Mouse (Mus musculus) cerebellum, adult 9-10 months (tissue): ENCODE results near the gene 1700016H13Rik.

Experiments used
- DNase-seq: peaks from one replicate; pipeline ENCODE4 v3.0.0; 2022

The 1700016H13Rik gene

DNA sequence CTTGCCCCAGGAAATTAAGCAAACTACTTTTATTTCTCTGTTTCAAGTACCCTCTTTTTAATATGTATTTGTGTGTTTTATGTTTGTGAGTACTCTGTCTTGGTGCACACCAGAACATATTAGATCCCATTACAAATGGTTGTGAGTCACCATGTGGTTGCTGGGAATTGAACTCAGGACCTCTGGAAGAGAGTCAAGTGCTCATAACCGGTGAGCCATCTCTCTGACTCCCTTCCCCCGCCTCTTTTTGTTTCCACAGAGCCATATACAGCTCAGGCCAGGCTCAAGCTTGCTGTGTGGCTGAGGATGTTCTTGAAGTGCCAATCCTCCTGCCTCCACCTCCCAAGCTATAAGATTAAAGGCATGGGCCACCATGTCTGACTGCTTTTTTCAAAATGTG lies 10.1 kb upstream of the 1700016H13Rik start:
- no peak for DNase-seq

DNA sequence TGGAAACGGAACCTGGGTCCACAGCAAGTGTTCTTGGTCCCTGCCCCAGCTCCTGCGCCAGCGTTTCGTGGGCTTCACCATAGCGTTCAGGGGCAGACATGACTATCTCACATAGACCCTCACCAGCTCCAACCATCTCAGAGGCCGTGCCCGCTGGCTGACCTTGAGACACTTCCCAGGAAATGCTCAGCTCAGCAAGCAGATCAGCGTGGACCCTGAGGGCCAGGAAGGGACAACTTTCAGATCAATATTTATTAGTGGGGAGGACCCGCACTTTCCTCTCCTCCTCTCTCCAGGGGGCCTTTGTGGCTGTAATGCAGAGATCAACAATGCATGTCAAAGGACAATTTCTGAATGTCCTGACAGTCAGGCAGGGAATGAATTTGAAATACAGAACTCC lies 9.1 kb upstream of the 1700016H13Rik start:
- no peak for DNase-seq

DNA sequence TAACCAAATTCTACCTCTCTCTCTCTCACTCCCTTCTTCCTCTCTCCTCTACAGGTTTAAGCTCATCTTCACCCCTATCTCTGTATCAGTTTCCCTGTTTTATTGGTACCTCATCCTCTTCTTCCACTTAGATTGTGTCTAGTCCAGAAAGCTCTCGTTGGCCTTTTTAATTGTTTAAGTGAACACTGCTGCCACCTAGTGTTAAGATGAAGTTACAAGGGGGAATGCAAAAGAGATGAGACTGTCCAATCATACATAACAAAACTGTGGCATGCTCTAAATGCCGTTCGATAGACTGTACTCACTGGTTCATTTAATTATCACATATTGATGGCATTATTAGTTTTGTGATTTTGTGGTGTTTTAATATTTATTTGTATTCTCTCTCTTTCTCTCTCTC lies 3.8 kb upstream of the 1700016H13Rik start:
- peak; percentile 56 for DNase-seq

DNA sequence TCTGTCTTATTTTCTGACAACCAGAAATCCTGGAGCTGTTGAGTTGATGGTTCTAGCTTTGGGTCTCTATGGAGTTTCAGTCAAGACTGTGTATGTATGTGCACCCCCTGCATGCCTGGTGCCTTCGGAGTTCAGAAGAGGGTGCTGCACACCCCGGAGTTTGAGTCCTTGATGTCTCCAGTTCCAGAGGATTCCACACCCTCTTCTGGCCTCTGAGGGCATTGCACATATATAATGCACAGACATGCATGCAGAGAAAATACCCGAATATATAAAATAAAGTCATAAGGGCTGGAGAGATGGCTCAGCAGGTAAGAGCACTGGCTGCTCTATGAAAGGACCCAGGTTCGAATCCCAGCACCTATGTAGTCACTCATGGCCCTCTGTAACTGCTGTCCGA lies 3.1 kb upstream of the 1700016H13Rik start:
- no peak for DNase-seq

DNA sequence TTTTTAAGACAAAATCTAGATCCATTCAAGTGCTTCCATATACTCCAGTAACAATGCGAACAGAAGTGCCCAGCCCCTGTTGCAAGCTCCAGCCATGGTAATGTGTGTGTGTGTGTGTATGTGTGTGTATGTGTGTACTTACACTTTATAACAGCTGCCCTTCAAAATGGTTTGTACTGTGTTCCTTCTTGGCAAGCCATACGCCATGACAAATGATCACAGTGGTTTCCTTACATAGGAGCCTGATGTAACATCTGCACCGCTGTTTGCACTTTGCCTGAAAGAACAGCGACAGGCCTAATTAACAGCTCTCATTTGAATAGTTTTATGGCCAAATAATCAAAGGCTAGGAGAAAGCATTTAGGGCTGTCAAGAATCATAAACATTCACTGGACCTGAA lies 1.0 kb downstream of the 1700016H13Rik start:
- DNase-seq, result no peak

DNA sequence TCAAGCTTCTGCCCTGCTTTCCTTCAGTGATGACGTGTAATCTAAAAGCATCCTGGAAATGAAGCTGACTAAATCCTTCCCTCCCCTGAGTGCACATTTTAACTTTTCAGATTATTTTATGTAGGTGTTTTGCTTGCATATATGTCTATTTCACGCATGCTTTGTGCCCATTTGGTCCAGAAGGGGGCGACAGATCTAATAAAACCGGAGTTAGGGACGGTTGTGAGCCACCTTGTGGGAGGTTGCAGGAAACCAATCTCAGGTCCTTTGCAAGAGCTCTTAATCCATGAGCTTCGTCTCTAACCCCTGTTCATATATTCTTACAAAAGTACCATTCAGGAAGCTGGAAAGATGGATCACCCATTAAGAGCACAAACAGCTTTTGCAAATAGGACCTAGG lies 1.6 kb downstream of the 1700016H13Rik start:
- DNase-seq, result no peak

DNA sequence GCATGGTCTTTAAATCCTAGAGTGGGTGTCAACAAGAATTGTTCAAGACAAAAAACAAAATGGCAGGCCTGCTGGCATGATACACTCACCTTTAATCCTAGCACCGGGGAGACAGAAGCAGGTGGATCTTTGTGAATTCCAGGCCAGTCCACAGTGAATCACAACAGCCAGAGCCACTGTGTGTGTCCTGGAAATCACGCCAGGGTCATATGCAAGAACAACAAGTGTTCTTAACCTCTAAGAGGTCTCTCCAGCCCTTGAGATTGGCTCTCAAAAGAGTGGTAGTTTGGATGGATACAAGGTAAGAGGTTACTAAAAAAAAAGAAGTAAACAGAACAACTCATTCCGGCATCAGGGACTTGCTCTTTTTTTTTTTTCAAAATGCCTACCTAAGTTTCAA lies 8.5 kb downstream of the 1700016H13Rik start:
- DNase-seq, result no peak

DNA sequence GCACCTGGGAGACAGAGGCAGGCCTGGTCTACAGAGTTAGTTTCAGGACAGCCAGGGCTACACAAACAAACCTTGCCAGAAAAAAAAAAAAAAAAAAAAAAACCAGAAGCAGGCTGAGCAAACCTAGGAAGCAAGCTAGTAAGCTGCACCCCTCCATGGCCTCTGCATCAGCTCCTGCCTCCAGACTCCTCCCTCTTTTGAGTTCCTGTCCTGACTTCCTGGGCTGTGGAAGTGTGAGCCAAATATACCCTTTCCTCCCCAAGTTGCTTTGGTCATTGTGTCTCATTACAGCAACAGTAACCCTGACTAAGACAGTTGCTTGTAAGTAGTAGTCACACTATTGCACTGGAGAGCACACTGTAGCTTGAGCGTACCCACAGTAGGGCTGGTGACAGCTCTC lies 11.6 kb downstream of the 1700016H13Rik start:
- DNase-seq, result no peak

DNA sequence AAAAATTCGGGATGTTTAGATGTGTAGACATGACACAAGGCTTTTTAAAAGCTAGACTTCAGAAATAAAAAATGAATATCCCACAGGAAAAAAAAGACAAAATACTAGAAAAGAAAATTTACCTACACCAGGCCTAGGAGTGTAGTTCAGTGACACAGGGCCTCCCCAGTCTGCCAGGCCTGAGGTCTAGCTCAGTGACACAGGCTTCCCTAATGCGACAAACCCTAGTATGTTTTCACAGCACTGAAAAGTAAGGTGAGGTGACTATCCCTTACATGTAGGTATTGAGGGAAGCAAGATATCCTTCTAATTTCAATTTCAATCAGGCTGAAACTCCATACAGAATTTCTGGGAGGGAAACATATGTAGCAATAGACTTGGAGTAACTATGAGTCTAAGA lies 18.6 kb downstream of the 1700016H13Rik start:
- DNase-seq, result no peak

DNA sequence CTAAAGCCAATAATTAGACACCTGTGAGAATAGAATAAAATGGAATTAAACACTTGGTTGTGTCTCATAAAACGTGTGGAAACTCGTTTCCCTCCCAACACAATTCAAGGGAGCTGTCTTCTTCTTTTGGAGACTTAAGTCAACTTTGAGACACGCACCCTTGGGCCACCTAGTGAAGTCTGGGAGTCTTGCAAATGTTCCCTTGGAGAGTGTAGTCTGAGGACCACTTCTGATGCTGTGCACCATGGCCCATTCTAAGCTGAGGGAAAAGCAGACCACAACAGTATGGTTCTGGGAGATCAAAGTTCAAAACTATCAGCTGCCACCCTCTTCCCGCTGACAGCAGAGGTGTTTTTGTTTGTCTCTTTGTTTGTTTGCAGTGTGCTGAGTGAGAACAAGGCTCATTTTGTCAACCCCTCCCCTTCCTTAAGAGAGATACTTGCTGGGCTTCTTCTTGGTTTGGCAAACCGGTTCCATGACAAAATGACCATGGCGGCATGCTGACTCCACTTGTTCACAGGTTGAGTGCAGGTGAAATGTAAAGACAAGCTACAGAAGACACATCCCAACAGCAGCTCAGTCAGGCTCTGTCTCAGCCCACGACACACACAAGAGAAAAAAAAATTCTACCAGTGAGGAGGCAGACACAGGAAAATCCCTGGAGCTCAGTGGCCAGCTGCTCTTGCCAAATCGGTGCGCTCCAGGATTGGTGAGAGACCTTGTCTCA lies 25.8 kb downstream of the 1700016H13Rik start:
- DNase-seq, result no peak

DNA sequence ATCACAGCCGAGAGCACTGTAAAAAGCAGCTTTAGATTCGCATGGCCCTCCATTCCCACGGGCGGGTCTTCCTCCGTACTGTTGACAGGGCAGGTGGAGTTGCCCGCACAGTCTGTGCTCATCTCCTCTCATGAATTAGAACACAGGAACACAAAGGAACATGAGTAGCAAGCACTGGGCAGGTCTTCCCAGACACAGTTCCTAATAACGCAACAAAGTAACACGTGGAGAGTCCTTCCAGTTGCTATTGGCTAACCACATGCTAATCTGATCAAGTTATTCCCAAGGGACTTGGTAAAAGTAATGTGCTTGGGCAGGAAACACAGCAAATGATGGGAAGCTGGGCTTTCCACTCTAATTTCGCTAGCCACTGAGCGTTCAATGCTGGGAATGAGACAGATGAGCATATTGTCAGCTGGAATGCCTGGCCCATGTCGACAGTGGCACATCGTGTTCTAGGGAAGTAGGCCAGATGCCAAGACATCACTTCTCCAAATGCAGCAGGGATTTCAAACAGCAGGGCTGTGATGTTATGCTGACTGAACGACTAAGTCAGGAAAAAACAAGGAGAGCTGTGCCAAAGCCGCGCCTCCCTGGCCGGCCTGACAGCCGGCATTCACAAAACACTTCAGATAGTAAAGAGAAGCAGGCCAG lies 26.6 kb downstream of the 1700016H13Rik start, which contains the start of gene Slc10a6:
Slc10a6 (minus strand) TSS at position 293 of the 654 bp plus-strand sequence.
- peak; percentile 3 for DNase-seq

DNA sequence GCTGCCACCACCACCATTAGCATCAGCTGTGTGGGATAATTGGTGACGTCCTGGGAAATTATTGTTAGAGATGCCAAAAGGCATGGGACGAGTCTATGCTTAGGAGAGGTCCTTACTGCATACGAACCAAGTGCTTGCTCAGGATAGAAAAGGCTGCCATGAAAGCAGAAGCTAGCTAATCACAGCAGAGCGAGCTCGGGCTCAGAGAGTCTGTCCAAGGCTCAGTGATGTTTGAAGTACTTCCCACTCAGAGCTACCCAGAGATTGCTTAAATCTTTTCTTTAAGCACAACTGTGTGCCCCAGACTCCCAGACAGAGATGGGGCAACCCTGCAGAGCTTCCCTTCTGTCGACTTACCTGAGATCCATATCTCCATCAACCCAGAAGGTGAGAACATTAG lies 27.3 kb downstream of the 1700016H13Rik start:
- DNase-seq, result no peak

DNA sequence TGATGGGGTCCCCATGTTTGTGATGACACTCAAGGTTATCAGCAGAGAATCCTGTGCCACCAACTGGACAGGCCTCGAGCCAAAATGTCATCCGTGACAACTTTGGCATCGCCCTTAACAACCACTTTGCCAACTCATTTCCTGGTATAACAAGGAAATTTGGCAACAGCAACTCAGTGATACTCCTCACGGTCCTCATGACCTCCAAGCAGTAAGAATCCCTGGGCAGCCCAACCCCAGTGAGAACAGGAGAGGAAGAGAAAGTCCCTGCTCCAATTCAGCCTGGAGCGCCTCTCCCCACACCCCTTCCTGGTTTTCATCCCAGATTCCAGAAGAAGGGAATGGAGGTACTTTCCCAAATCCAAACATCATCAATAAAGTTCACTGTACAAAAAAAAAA lies 31.0 kb downstream of the 1700016H13Rik start:
- DNase-seq, result no peak

DNA sequence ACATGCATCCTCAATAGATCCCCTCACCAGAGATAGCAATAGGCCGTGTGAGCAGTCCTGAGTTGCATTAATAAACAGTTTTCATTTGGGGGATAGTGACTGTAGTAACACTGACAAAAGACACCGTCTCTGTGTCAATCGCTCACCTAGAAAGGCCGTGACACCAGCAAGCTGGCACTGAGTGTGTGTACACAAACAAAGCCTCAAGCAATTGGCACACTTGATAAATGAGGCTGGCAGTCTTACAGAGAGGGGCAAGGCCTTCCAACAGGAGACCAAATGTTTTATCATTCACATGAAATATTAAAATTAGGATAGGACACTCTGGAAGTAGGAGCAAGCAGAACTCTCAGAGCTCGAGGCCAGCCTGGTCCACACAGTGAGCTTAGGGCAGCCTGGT lies 33.5 kb downstream of the 1700016H13Rik start:
- no peak for DNase-seq

DNA sequence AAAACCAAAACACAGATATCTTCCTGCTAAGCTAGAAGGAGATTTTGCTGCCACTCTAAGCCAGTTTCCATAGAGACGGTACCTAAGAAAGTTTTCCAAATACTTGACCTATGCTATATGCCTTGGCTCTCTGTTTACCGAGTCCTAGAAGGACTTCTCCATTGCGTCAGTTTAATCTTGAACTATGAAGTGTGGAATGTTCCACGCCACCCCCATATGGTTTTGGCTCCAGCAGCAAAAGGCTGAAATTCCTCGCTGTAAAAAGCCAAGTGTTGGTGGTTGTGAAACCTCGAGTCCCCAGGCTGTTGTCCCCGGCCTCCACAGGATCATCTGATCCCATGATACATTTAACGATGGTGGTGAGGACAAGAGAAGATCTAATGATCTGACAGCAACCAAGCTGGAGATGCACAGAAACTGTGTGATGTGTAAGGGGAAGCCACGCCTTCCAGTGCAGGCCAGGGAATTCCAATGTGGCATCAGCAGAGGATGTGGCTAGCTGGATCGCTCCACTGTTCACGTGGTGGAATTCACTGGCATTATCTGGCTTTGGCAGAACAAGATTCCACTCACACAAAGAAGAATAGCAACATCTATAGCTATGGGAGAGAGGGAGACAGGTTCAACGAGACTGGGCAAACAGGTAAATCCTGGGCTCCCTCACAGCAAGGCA lies 35.4 kb downstream of the 1700016H13Rik start:
- DNase-seq, result no peak

DNA sequence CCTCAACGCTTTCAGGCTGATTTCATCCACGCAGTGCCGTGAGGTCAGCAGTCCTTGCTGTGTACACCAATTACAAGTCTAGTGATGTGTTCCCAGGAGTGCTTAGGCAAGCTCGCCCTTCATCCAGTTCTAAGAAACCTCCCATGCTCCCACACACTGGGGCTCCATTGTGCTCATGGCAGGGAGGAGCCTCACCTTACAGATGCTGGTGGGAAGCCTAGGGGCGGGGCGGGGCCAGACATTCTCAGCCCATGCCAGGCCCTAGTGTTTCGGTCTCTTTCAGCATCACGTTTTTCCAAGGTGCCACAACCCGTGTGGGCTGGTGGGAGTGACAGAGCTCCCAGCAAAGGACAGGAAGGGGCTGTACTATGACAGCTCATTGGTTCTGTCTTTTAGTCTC lies 38.6 kb downstream of the 1700016H13Rik start:
- DNase-seq, result no peak

DNA sequence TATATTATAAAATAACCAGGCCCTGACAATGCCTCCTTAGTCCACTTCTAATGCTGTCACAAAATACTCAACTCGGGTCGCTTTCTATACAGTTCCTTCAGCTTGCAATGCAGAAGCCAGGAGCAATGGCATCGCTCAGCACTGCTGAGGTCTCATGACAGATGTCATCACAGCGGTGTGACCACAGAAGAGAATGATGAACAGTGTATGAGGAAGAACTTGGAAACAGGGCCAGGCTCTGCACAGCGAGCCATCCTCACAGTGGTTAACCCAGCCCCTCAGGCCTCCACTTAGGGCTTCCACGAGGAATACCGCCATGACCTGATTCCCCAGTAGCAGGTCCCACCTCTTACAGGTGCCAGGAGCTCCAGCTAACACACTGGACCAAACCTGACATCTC lies 41.5 kb downstream of the 1700016H13Rik start:
- DNase-seq, result no peak

DNA sequence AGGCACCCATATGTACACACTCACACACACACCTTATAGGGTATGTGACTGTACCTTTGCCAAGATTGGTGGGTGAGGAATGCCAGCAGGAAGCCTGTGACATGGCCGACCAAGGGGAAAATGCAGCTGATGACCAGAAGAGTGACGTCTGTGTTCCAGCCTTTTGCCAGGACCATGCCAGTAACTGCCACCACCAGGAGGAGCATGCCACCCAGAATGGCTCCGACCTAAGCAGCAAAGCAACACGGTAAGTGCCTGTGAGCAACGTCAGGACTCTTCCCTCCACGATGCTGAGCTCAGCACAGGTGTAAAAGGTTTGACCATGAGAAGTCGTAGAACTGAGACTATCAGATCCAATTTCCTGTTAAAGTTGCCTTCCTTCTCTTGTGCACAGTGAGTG lies 43.5 kb downstream of the 1700016H13Rik start:
- DNase-seq, result no peak

DNA sequence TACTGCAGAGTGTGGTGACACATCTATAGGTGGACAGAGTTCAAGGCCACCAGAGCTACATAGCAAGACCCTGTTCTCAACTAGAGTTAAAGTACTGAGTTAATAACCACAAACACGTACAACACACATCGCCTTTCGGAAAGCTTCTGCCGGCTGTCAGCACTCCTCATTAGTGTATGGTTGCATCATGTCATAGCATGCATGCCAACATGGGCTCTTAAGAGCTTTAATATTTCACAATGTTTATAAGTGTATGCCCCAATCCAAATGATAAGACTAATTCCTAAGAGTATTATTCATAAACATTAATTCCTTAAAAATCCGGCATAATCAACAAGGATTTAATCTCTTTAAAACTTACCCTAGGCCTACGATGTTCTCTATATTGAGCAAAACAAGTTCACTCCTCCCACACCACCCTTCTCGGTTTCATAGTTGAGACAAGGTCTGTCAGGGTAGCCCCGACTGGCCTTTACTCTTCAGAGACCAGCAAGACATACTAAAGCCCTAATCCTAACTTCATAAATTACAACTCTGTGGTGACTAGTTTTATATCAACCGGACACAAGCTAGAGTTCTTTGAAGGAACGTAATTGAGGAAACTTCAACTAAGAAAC lies 44.8 kb downstream of the 1700016H13Rik start:
- no peak for DNase-seq

DNA sequence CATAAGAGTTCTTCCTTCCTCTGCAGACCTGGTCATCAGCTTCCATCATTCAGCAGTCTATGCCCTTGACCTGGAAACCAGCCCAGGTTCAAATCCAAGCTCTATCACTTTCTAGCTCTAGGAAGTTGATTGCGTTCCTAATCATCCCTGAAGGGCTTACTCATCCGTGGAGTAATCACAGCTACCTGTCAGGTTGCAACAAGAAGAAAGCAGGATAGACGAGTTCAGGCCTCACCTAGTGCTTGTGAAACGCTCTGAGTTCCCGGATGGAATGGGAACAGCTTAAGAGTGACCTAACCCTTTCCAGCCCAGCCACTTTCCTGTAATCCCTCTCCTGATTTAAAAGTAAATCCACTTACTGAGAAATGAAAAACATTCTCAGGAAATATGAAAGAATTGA lies 45.7 kb downstream of the 1700016H13Rik start:
- DNase-seq, result no peak

DNA sequence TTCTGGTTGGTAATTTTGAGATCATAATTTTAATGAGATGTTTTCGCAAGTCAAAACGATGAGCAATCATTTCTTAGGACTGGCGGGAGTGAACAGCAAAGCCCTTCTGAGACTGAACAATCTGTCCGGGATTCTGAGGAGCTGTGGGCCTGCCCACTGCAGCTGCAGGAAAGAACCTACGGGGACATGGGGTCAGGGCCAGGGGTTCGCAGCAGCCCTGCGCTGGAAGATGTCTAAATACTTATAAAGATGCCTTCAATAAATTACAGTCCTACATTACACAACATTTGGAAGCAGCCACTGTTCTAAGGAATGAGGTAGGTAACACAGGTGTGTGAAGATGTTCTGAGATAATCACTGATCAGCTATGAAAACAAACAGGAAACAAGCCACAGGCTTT lies 50.1 kb downstream of the 1700016H13Rik start:
- DNase-seq, result no peak

DNA sequence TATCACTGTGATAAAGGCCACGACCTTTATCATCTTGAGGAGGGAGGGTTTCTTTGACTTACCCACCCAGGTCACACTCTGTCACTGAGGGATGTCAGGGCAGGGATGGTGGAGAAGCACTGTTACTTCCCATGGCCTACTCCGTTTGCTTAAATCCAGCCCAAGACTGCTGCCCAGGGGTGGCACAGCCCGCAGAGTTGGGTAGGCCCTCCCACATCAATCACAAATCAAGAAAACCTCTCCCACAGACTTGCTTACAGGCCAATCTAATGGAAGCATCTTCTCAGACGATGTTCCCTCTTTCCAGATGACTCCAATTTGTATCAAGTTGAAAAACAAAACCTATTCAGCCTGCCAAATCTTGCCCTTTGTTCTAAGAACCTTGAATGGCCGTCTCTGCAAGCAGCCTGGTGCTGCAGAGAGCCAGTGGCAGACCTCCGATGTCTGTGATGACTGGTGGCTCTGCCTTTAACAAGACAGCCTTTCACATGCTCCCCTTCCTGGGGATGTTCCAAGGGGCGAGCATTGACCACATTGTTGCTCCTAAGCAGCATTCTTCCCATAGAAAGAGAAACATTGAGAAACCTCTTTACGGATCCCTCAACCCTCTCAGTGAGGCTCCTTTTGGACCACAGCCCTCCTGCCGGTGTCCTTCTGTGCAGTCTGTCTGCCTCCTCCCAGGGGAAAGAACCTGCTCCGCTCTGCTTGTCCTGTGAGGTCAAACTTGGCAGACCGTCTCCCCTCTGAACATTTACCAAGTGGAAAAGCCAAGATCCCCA lies 52.5 kb downstream of the 1700016H13Rik start:
- DNase-seq, result peak; percentile 36

DNA sequence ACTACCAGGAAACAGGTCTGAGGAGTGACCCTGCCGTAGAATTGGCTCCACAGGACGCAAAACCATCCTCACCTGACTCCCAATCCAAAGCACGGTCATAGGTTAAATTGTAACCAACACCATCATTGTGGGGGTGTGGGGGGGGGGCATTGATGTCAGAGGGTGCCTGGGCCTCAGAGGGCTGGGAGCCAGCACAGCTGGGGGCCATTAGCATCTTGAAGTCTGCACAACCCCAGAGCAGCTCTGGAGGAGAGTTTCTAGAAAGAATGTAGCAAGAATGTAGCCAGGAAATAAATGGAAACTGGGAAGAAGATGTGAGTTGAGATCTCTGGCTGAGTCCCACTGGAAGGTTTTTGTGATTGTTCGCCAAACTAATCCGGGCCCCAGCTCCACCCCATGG lies 56.9 kb downstream of the 1700016H13Rik start:
- no peak for DNase-seq
